In the genomic region with DNA sequence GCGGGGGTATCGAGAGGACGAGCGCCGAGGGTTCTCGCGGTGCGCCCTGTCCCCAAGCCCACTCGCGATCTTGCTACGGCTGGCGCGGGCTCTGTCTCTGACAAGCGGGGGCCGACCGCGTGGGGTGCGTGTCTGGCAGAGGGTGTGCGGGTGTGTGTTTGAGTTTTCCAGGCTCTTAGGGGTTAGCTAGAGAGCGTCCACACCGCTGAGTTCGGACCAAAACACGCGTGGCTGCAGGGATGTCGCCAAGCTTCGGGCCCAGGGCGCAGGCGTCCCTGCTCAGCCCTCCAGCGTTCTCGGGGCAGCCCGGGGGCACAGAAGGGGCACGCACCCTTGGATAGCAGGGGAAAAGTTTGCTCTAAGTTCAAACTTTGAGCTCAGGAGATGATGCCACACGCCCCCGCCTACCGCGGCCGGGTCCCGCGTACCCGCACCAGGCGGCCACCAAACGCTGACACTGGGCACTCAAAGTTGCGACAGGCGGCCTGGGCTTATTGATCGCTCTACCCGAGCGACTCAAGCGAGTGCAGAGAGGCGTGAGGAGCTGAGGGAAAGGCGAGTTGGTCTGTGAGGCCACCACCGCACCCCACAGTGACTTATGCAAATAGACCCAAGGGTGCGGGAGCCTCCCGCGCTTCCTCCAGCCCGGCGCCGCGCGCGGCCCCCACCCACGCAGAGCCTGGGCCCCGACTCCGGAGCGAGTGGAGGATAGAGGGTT, we compare ENCODE assay signal across 8 mouse cellular contexts. TPM values are rescaled to one million over a fixed set of nuclear protein-coding genes. Genes with fewer than 3 reads are reported as not detected.
DNase-seq lines count a peak whose midpoint lies in the region; ATAC-seq and TF ChIP-seq lines count a peak whose summit lies in the region.

No protein-coding gene starts in this region.

- ATAC-seq in forebrain, postnatal 0 days, result peak; percentile 15

- H3K9ac ChIP-seq in forebrain, postnatal 0 days, result peak overlapping the region; percentile 96

- no peaks in the 10 kb centered on the region for H3K4me1 ChIP-seq in forebrain, postnatal 0 days (ENCODE audit: insufficient read depth)
- peaks cover 31% of the 10 kb centered on the region for H3K4me1 ChIP-seq in hindbrain, embryonic 10.5 days (replicated peaks)

- no peaks in the 10 kb centered on the region for H3K27me3 ChIP-seq in forebrain, postnatal 0 days (ENCODE audit: insufficient read depth, low read length)
- no peaks in the 10 kb centered on the region for H3K27me3 ChIP-seq in hindbrain, embryonic 10.5 days (ENCODE audit: insufficient read depth, poor library complexity, severe bottlenecking)

- no peaks in the 10 kb centered on the region for H3K36me3 ChIP-seq in forebrain, postnatal 0 days (ENCODE audit: insufficient read depth)
- H3K36me3 ChIP-seq in hindbrain, embryonic 10.5 days, result peaks cover 4% of the 10 kb centered on the region; the same call in 1 of the 2 replicates

- 1% methylated on average over 64 of the region's 64 CpGs for WGBS in forebrain, postnatal 0 days
- under 1% methylated on average over 64 of the region's 64 CpGs for WGBS in hindbrain, embryonic 10.5 days

- H3K27ac ChIP-seq in forebrain, postnatal 0 days (ENCODE audit: low read depth, low read length), result peak overlapping the region; percentile 98
- H3K27ac ChIP-seq in hindbrain, embryonic 10.5 days, result peak overlapping the region; percentile 99

- no peaks in the 10 kb centered on the region for H3K9me3 ChIP-seq in forebrain, postnatal 0 days (ENCODE audit: low read length)
- no peaks in the 10 kb centered on the region for H3K9me3 ChIP-seq in hindbrain, embryonic 10.5 days

- no peak for TF ChIP-seq CTCF in forebrain, postnatal 0 days (IDR thresholded peaks at IDR 0.05; ENCODE audit: low read depth)

- H3K4me2 ChIP-seq in forebrain, postnatal 0 days (ENCODE audit: low read depth), result peak overlapping the region; percentile 98

- peak overlapping the region; percentile 73 for H3K4me3 ChIP-seq in forebrain, postnatal 0 days (ENCODE audit: low read depth, low read length)
- peak overlapping the region; percentile 70 for H3K4me3 ChIP-seq in hindbrain, embryonic 10.5 days

- DNase-seq in Muller cell, postnatal 12 days (ENCODE audit: inconsistent ontology term), result peak; percentile 65
- peak; percentile 43 for DNase-seq in cerebellum, adult 8-10 months
- peak; percentile 53 for DNase-seq in forebrain, postnatal 0 days
- peak; percentile 70 for DNase-seq in hindbrain, embryonic 10.5 days (ENCODE audit: low spot score)
- DNase-seq in layer of hippocampus, postnatal 14 days (ENCODE audit: low spot score in 2 of 2), result peak; percentile 22 to 36
- DNase-seq in lung, postnatal 25 days (ENCODE audit: low spot score), result peak; percentile 36
- peak; percentile 21 for DNase-seq in ovary, postnatal 14 days (ENCODE audit: low spot score)
- DNase-seq in thymus, postnatal 14 days, result peak; percentile 65

RNA-seq across cellular contexts. Expression of gene Foxp1, which starts 0.7 kb away (rescaled TPM):
- total RNA-seq in forebrain, postnatal 0 days (2014; rRNA removed), result 112 and 157 TPM in 2 replicates
- polyA plus RNA-seq in forebrain, postnatal 0 days (2015; fragmentation: Nextera tagmentation; extraction: Ambion mirVana), result 137 and 167 TPM in 2 replicates
- 64.3 and 67.1 TPM in 2 replicates for polyA plus RNA-seq in hindbrain, embryonic 10.5 days (2016; fragmentation: Nextera tagmentation; extraction: Ambion mirVana)
- 10 to 100 TPM; 95.0 to 96.7 TPM for total RNA-seq in layer of hippocampus, postnatal 14 days (2021)

Comparison
In these comparisons a context has a peak if more than half of its experiments do, and no peak if none do; other contexts are left out.
1. Peak in every context shown above with its lines: DNase-seq, ATAC-seq, H3K4me3 ChIP-seq and H3K27ac ChIP-seq.